Mouse (Mus musculus) MEL (cell line): ENCODE results near the gene Snap91. TPM values are rescaled to one million over a fixed set of nuclear protein-coding genes. Genes with fewer than 3 reads are reported as not detected.

Experiments
- DNase-seq: peaks from one replicate; pipeline ENCODE4 v3.0.0; 2011; ENCODE audit warnings: low read depth, low spot score
- H3K27ac ChIP-seq: 2 replicates; pipeline ENCODE4 v1.5.1; 2012; ENCODE audit warnings: low read depth, mild to moderate bottlenecking, control low read depth, low read length, moderate library complexity; ENCODE audit not compliant: control insufficient read depth
- H3K27me3 ChIP-seq, 2 experiments: fragments of 150-350 bp in 1 of 2; sonication (generic) in 1 of 2; 2 replicates each; pipeline ENCODE4 v1.6.1; 2012; ENCODE audit warnings: low read length in 2 of 2, mild to moderate bottlenecking in 2 of 2, improper control_type of control experiment in 1 of 2, moderate library complexity in 1 of 2; ENCODE audit not compliant: insufficient read depth in 2 of 2, control insufficient read depth in 1 of 2
- H3K36me3 ChIP-seq, 2 experiments: 2 replicates each; pipeline ENCODE4 v1.6.1; 2012 to 2014; ENCODE audit warnings: low read length in 2 of 2, improper control_type of control experiment in 1 of 2, inconsistent platforms in 1 of 2, mild to moderate bottlenecking in 1 of 2; ENCODE audit not compliant: insufficient read depth in 2 of 2, control insufficient read depth in 1 of 2
- H3K4me1 ChIP-seq, 2 experiments: fragments of 150-350 bp in 1 of 2; sonication (generic) in 1 of 2; 2 replicates each; pipeline ENCODE4 v1.6.1; 2012; ENCODE audit warnings: low read length in 2 of 2, improper control_type of control experiment in 1 of 2, mild to moderate bottlenecking in 1 of 2; ENCODE audit not compliant: insufficient read depth in 2 of 2, control insufficient read depth in 1 of 2
- H3K4me3 ChIP-seq, 2 experiments: fragments of 150-350 bp in 1 of 2; sonication (generic) in 1 of 2; 2 replicates each; pipeline ENCODE4 v1.5.1; 2012; ENCODE audit warnings: low read depth in 2 of 2, low read length in 2 of 2, mild to moderate bottlenecking in 2 of 2, moderate library complexity in 2 of 2, control low read depth in 1 of 2, improper control_type of control experiment in 1 of 2; ENCODE audit not compliant: control insufficient read depth in 1 of 2, insufficient read depth in 1 of 2
- H3K79me2 ChIP-seq: 2 replicates; pipeline ENCODE4 v1.6.1; 2012; ENCODE audit warnings: mild to moderate bottlenecking, low read length, moderate library complexity; ENCODE audit not compliant: control insufficient read depth, poor library complexity, insufficient read depth
- H3K9ac ChIP-seq: 2 replicates; pipeline ENCODE4 v1.6.1; 2012; ENCODE audit warnings: low read depth, mild to moderate bottlenecking, control low read depth, low read length, moderate library complexity; ENCODE audit not compliant: control insufficient read depth, poor library complexity, severe bottlenecking
- H3K9me3 ChIP-seq: fragments of 150-350 bp; sonication (generic); replicated peaks from 2 replicates; pipeline ENCODE4 v1.6.1; 2012; ENCODE audit warnings: mild to moderate bottlenecking, low read length, improper control_type of control experiment, moderate library complexity; ENCODE audit not compliant: insufficient read depth
- CHD2 ChIP-seq: IDR thresholded peaks from 2 replicates; pipeline ENCODE4 v1.6.1; 2011; ENCODE audit warnings: low read length, improper control_type of control experiment
- E2F4 ChIP-seq: IDR thresholded peaks from 2 replicates; pipeline ENCODE4 v1.6.1; 2011; ENCODE audit warnings: low read depth, low read length, improper control_type of control experiment, borderline replicate concordance
- ETS1 ChIP-seq: IDR thresholded peaks from 2 replicates; pipeline ENCODE4 v1.6.1; 2012; ENCODE audit warnings: low read depth, mild to moderate bottlenecking, inconsistent platforms, low read length, improper control_type of control experiment, moderate library complexity
- GATA1 ChIP-seq: IDR thresholded peaks from 2 replicates; pipeline ENCODE4 v1.6.1; 2011; ENCODE audit warnings: low read depth, low read length, improper control_type of control experiment
- HCFC1 ChIP-seq: IDR thresholded peaks from 2 replicates; pipeline ENCODE4 v1.6.1; 2012; ENCODE audit warnings: low read depth, mild to moderate bottlenecking, inconsistent platforms, low read length, improper control_type of control experiment, moderate library complexity
- KAT2A ChIP-seq: conservative IDR thresholded peaks from 2 replicates; pipeline ENCODE4 v1.6.1; 2012; ENCODE audit warnings: low read depth, low read length, improper control_type of control experiment, inconsistent platforms
- MAX ChIP-seq: IDR thresholded peaks from 2 replicates; pipeline ENCODE4 v1.6.1; 2011; ENCODE audit warnings: low read length, improper control_type of control experiment
- MXI1 ChIP-seq: IDR thresholded peaks from 2 replicates; pipeline ENCODE4 v1.6.1; 2011; ENCODE audit warnings: mild to moderate bottlenecking, low read depth, low read length, improper control_type of control experiment
- NELFE ChIP-seq: IDR thresholded peaks from 2 replicates; pipeline ENCODE4 v1.6.1; 2011; ENCODE audit warnings: low read depth, low read length, improper control_type of control experiment
- RAD21 ChIP-seq: IDR thresholded peaks from 2 replicates; pipeline ENCODE4 v1.6.1; 2011; ENCODE audit warnings: mild to moderate bottlenecking, low read depth, low read length, improper control_type of control experiment
- SIN3A ChIP-seq: IDR thresholded peaks from 2 replicates; pipeline ENCODE4 v1.6.1; 2012; ENCODE audit warnings: low read length, improper control_type of control experiment, inconsistent platforms
- TAL1 ChIP-seq: IDR thresholded peaks from 2 replicates; pipeline ENCODE4 v1.6.1; 2012; ENCODE audit warnings: mild to moderate bottlenecking, inconsistent platforms, low read length, moderate library complexity, mixed read lengths
- UBTF ChIP-seq: IDR thresholded peaks from 2 replicates; pipeline ENCODE4 v1.6.1; 2012; ENCODE audit warnings: low read depth, mild to moderate bottlenecking, inconsistent platforms, low read length, improper control_type of control experiment, moderate library complexity, borderline replicate concordance; ENCODE audit not compliant: insufficient read depth
- ZMIZ1 ChIP-seq: IDR thresholded peaks from 2 replicates; pipeline ENCODE4 v1.6.1; 2012; ENCODE audit warnings: low read depth, mild to moderate bottlenecking, inconsistent platforms, low read length, improper control_type of control experiment, moderate library complexity
- polyA plus RNA-seq, 2 experiments: library from polyadenylated mRNA; stranded (reverse) in 1 of 2; unstranded in 1 of 2; fragments of >175 nt in 1 of 2; fragments of >200 nt in 1 of 2; gene quantifications; 2 replicates each; pipeline versions ENCODE4 v1.2.1 to v1.2.4; 2012; ENCODE audit warnings: low replicate concordance in 2 of 2, low read depth in 1 of 2; ENCODE audit not compliant: insufficient read length in 2 of 2, insufficient read depth in 1 of 2, missing spikeins in 1 of 2
- total RNA-seq: library from RNA; depleted of rRNA; stranded (reverse); fragments of 300-350 nt; gene quantifications from 2 replicates; pipeline ENCODE4 v1.2.3, GENCODE M21; 2012

Gene Snap91
- total and polyA plus RNA-seq, 3 experiments = not detected

GRCm38 (mm10) chr9:86916543-86916942 is 36.1 kb upstream of the Snap91 start:
- Histone ChIP-seq H3K79me2 (no peaks in the 10 kb centered on the region), H3K27me3 (0 out of 4 replicates have a peak, but pooled peaks cover 0 to 2% of the 10 kb centered on the region in 2 experiments), H3K4me1 (no peaks in the 10 kb centered on the region), H3K9me3 (no peaks in the 10 kb centered on the region)
- TF ChIP-seq NELFE = no peak
- no peak for TF ChIP-seq RAD21
- no peak for TF ChIP-seq HCFC1
- TF ChIP-seq MAX = no peak
- no peak for TF ChIP-seq TAL1
- no peak for TF ChIP-seq UBTF
- TF ChIP-seq MXI1 = no peak
- no peak for TF ChIP-seq ZMIZ1
- TF ChIP-seq E2F4 = no peak
- no peak for TF ChIP-seq KAT2A
- TF ChIP-seq, all 39 proteins: peak for 0
- no peaks in the 10 kb centered on the region for H3K36me3 ChIP-seq
- no peak overlapping the region for H3K9ac ChIP-seq
- H3K27ac ChIP-seq = no peak overlapping the region
- H3K4me3 ChIP-seq = no peak overlapping the region
- DNase-seq = no peak

GRCm38 (mm10) chr9:86899502-86900199 is 19.2 kb upstream of the Snap91 start:
- Histone ChIP-seq H3K4me3 (no peak overlapping the region), H3K4me1 (no peaks in the 10 kb centered on the region), H3K9me3 (no peaks in the 10 kb centered on the region), H3K27ac (no peak overlapping the region), H3K79me2 (no peaks in the 10 kb centered on the region), H3K36me3 (no peaks in the 10 kb centered on the region), H3K27me3 (peaks cover 0 to 3% of the 10 kb centered on the region in 2 experiments; a peak in 1 of 4 replicates), H3K9ac (no peak overlapping the region)
- no peak for DNase-seq
- TF ChIP-seq GATA1 (no peak), KAT2A (no peak), MAX (no peak), NELFE (no peak), TAL1 (no peak), ETS1 (no peak), CHD2 (no peak), SIN3A (no peak)
